Mouse (Mus musculus): ENCODE results near the gene Tmem176a. TPM values are rescaled to one million over a fixed set of nuclear protein-coding genes. Genes with fewer than 3 reads are reported as not detected.

Gene Tmem176a
- polyA plus RNA-seq, 1 experiment from 2014 or later, result 22.8 TPM

DNA sequence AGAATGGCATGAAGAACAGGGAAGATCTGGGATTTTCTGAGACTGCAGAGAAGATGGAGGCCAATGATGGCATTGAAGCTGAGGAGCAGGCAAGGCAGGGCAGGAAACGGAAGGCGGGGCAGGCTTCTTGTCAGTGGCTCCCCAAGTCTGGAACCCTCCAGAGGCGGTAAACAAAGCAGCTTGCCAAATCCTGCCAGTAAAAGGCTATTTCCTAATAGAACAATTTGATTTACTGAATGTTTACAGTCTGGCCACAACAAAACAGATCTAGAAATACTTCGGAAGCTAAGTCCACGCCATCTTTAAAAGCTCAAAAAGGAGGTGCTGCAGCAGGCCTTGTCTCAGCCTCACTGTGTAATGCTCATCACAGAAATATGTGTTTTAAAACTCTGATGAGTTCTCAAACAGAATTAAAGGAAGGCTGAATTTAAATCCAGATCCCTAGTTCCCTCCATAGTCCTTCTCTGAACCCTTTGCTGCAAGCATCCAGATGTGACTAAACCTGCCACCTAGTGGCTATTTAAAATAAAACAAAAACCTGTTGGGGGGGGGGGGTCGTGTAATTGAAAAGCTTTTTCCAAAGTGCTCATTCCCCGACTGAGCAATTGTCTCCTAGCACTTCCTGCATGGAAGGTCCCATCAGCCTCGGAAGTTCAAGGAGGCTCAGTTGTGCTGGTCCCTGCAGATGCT lies 17.0 kb downstream of the Tmem176a start:
- H3K27me3 ChIP-seq (ENCODE audit: control insufficient read depth, insufficient read depth, low read length), result no peaks in the 10 kb centered on the region
- H3K27ac ChIP-seq (ENCODE audit: low read depth, low read length), result no peak overlapping the region
- H3K4me2 ChIP-seq (ENCODE audit: low read depth), result no peak overlapping the region
- WGBS, result 53% methylated on average over 8 of the region's 8 CpGs
- no peaks in the 10 kb centered on the region for H3K4me1 ChIP-seq (ENCODE audit: control insufficient read depth, insufficient read depth, low read length)
- no peaks in the 10 kb centered on the region for H3K9me3 ChIP-seq (ENCODE audit: control insufficient read depth, low read length)
- H3K4me3 ChIP-seq (ENCODE audit: low read depth, low read length), result no peak overlapping the region
- no peak for DNase-seq (ENCODE audit: low spot score)
- H3K9ac ChIP-seq (ENCODE audit: low read length), result no peak overlapping the region
- no peak for ATAC-seq (ENCODE audit: insufficient read depth, low FRiP score, low TSS enrichment)
- no peaks in the 10 kb centered on the region for H3K36me3 ChIP-seq (ENCODE audit: control insufficient read depth, insufficient read depth, low read length)

DNA sequence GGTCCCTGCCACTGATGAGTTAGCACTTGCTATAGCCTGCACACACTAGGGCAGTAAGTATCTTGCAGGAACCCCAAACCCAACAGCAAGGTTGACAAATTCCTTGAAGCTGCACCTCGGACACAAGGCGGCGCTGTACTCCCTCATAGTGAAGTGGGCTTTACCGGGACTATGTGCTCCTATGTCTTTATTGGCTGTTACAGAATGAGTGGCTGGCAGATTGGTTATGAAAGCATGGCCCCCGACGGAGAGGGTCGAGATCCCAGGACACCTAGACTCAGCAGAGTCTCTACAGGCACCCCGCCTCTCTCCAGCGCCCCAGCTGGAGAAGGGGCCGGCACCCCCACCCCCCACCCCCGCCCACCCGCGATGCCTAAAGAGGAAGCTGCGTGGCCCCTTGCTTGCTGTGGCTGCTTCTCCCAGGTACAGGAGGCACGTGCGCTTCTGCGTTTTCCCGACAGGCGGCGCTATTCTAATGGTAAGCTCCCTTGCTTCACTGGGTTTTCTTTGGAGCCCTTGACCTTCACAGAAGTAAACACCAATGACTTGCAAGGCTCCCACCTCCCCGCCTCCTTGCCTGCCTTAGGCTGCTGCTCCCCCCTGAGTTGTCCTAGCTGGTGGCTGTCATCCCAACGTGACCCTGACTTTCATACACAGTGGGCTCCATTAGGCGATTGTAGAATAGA lies 19.6 kb downstream of the Tmem176a start:
- no peak overlapping the region for H3K4me3 ChIP-seq (ENCODE audit: low read depth, low read length)

DNA sequence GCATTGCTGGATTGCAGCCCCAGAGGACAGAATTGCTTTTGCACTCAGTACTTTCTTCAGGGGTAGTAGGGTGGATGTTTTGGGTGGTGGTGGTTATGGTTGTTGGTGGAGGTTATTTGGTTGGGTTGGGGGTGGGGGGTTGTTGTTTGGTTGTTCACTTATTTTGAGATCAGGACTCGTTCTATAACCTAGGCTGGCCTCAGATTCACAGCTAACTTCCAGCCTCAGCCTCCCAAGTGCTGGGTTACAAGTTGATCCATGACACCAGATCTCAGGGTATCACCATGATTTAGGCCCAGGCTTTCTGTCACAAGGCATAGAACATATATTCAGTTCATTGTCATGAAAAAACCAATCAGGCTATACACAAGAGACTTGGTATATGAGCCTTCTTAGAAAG lies 20.1 kb downstream of the Tmem176a start:
- Histone ChIP-seq H3K27me3 (ENCODE audit: control insufficient read depth, insufficient read depth, low read length) (no peaks in the 10 kb centered on the region), H3K36me3 (ENCODE audit: control insufficient read depth, insufficient read depth, low read length) (no peaks in the 10 kb centered on the region), H3K4me3 (ENCODE audit: low read depth, low read length) (no peak overlapping the region), H3K9me3 (ENCODE audit: control insufficient read depth, low read length) (no peaks in the 10 kb centered on the region), H3K4me2 (ENCODE audit: low read depth) (no peak overlapping the region), H3K4me1 (ENCODE audit: control insufficient read depth, insufficient read depth, low read length) (no peaks in the 10 kb centered on the region), H3K27ac (ENCODE audit: low read depth, low read length) (no peak overlapping the region), H3K9ac (ENCODE audit: low read length) (no peak overlapping the region)
- WGBS, result 69% methylated on average over 1 of the region's 1 CpGs
- ATAC-seq (ENCODE audit: insufficient read depth, low FRiP score, low TSS enrichment) (no peak), DNase-seq (ENCODE audit: low spot score) (no peak)

More for the DNA sequence above, 19.6 kb downstream of the Tmem176a start:
- no peaks in the 10 kb centered on the region for H3K27me3 ChIP-seq (ENCODE audit: control insufficient read depth, insufficient read depth, low read length)
- H3K9ac ChIP-seq (ENCODE audit: low read length), result no peak overlapping the region
- 0 out of 2 replicates have a peak overlapping the region, but pooled peaks have one; percentile 19 for H3K4me2 ChIP-seq (ENCODE audit: low read depth)
- DNase-seq (ENCODE audit: low spot score) (peak; percentile 68), ATAC-seq (ENCODE audit: insufficient read depth, low FRiP score, low TSS enrichment) (no peak)
- no peaks in the 10 kb centered on the region for H3K36me3 ChIP-seq (ENCODE audit: control insufficient read depth, insufficient read depth, low read length)
- H3K9me3 ChIP-seq (ENCODE audit: control insufficient read depth, low read length), result no peaks in the 10 kb centered on the region
- no peaks in the 10 kb centered on the region for H3K4me1 ChIP-seq (ENCODE audit: control insufficient read depth, insufficient read depth, low read length)
- no peak overlapping the region for H3K27ac ChIP-seq (ENCODE audit: low read depth, low read length)
- 18% methylated on average over 21 of the region's 23 CpGs for WGBS

DNA sequence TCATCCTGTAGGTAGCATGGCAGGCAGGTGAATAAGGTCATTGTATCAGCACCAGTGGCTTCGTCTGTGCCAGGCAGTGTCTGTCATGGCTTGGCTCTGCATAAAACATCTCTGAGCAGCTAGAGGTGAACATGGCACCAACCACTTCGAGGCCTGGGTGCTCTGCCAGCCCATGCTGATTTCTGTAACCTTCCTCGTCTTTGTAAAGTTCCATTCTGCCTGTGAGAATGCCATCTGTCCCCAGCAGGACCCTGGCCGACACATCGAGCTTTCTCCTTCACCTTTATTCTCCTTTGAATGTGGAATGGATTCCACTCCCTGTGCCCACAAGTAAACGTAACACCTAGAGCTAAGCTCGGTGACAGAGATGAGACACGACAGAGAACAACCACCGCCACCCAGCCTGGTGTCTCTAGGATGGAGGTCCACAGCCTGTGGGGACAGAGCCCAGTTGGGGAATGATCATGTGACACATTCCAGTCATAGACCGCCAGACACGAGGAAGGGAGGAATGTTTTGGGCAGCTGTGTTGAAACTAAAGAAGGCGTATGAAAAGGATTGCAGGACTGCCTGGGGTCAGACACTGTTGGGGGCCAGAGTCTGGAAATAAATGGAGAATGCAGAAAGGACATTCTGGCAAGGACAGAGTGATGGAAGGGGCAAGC lies 21.0 kb downstream of the Tmem176a start:
- Histone ChIP-seq H3K27ac (ENCODE audit: low read depth, low read length) (no peak overlapping the region), H3K36me3 (ENCODE audit: control insufficient read depth, insufficient read depth, low read length) (no peaks in the 10 kb centered on the region), H3K9me3 (ENCODE audit: control insufficient read depth, low read length) (no peaks in the 10 kb centered on the region), H3K27me3 (ENCODE audit: control insufficient read depth, insufficient read depth, low read length) (no peaks in the 10 kb centered on the region), H3K4me1 (ENCODE audit: control insufficient read depth, insufficient read depth, low read length) (no peaks in the 10 kb centered on the region), H3K4me2 (ENCODE audit: low read depth) (no peak overlapping the region), H3K4me3 (ENCODE audit: low read depth, low read length) (no peak overlapping the region), H3K9ac (ENCODE audit: low read length) (no peak overlapping the region)
- 81% methylated on average over 12 of the region's 12 CpGs for WGBS
- no peak for ATAC-seq (ENCODE audit: insufficient read depth, low FRiP score, low TSS enrichment)
- DNase-seq (ENCODE audit: low spot score), result no peak

DNA sequence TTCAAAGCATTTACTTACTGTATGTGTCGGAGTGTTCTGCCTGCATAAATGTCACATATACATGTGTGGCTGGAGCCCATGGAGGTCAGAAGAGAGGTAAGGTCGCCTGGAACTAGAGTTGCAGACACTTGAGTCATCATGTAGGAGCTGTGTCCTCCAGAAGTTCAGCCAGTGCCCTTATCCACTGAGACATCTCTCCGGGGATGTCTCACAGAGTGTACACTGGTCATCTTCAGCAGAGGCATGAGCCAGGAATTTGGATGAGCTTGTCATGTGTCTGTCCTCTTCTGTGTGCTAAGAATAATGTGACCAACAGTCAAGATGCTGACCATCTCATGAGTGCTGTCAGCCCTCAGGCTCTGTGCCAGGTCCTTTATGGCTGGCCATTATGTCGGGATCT lies 22.1 kb downstream of the Tmem176a start:
- Histone ChIP-seq H3K9me3 (ENCODE audit: control insufficient read depth, low read length) (no peaks in the 10 kb centered on the region), H3K4me2 (ENCODE audit: low read depth) (no peak overlapping the region), H3K4me3 (ENCODE audit: low read depth, low read length) (no peak overlapping the region), H3K9ac (ENCODE audit: low read length) (no peak overlapping the region), H3K27ac (ENCODE audit: low read depth, low read length) (no peak overlapping the region), H3K36me3 (ENCODE audit: control insufficient read depth, insufficient read depth, low read length) (no peaks in the 10 kb centered on the region), H3K27me3 (ENCODE audit: control insufficient read depth, insufficient read depth, low read length) (no peaks in the 10 kb centered on the region), H3K4me1 (ENCODE audit: control insufficient read depth, insufficient read depth, low read length) (peaks cover 2% of the 10 kb centered on the region; the same call in 1 of the 2 replicates)
- DNase-seq (ENCODE audit: low spot score) (no peak), ATAC-seq (ENCODE audit: insufficient read depth, low FRiP score, low TSS enrichment) (no peak)
- 82% methylated on average over 4 of the region's 4 CpGs for WGBS

DNA sequence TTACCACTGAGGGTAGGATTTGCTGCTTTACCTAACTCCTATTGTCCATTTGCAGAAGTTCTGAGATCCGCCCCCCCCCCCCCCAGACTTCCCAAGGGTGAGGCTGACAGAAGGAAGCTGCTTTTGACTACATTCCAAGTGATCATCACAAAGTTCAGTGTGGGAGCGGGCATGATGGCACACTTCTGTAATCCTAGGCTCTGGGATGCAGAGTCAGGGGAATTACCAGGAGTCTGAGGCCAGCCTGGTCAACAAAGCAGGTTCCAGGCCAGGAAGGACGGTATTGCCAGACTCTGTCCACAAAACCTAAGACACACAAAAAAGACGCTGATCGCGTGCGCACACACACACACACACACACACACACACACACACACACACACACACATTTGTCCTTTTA lies 22.8 kb downstream of the Tmem176a start:
- Histone ChIP-seq H3K27ac (ENCODE audit: low read depth, low read length) (no peak overlapping the region), H3K4me3 (ENCODE audit: low read depth, low read length) (no peak overlapping the region), H3K9ac (ENCODE audit: low read length) (no peak overlapping the region), H3K27me3 (ENCODE audit: control insufficient read depth, insufficient read depth, low read length) (no peaks in the 10 kb centered on the region), H3K4me1 (ENCODE audit: control insufficient read depth, insufficient read depth, low read length) (peaks cover 2% of the 10 kb centered on the region; the same call in 1 of the 2 replicates), H3K36me3 (ENCODE audit: control insufficient read depth, insufficient read depth, low read length) (no peaks in the 10 kb centered on the region), H3K9me3 (ENCODE audit: control insufficient read depth, low read length) (no peaks in the 10 kb centered on the region), H3K4me2 (ENCODE audit: low read depth) (no peak overlapping the region)
- ATAC-seq (ENCODE audit: insufficient read depth, low FRiP score, low TSS enrichment) (no peak), DNase-seq (ENCODE audit: low spot score) (no peak)
- WGBS, result 95% methylated on average over 7 of the region's 7 CpGs

DNA sequence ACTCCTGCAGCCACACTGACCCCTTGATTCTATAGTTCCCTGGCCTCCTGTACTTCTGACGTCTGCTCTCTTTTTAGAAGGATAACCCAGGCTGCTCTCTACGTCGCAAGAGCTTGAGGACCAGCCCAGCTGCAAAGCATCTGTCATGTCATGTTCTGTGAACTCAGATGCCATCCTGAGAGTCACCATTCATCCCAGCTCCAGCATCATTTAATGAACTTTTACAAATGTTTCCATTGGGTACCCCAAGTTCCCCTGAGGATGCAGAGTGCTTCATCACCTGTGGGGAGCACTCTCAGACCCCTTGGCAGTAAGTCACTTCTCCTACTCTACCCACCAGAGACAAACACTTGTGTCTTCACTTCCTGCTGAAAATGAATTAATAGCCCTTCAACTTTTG lies 23.5 kb downstream of the Tmem176a start:
- no peak for ATAC-seq (ENCODE audit: insufficient read depth, low FRiP score, low TSS enrichment)

DNA sequence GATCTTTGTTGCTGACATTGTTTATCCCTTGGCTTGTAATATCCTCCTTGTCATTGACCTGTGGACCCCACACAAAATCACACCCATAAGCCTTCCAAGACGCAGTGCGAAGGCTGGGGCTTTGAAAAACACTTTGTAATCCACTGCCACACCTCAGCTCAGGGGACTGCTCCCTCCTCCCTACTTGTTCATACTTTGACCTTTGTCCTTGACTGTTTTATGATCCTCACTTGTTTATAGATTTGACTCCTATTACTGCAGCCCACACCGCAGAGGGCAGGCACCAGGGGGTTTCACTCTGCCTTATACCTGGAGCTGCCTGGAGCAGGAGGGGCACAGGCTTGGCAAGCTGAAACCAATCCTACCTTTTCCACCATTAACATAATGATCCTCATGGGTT lies 24.0 kb downstream of the Tmem176a start:
- 51% methylated on average over 3 of the region's 3 CpGs for WGBS

More for the DNA sequence above, 23.5 kb downstream of the Tmem176a start:
- H3K9me3 ChIP-seq (ENCODE audit: control insufficient read depth, low read length), result no peaks in the 10 kb centered on the region
- peaks cover 2% of the 10 kb centered on the region; the same call in 1 of the 2 replicates for H3K4me1 ChIP-seq (ENCODE audit: control insufficient read depth, insufficient read depth, low read length)
- H3K4me3 ChIP-seq (ENCODE audit: low read depth, low read length), result no peak overlapping the region
- H3K4me2 ChIP-seq (ENCODE audit: low read depth), result no peak overlapping the region
- no peak overlapping the region for H3K27ac ChIP-seq (ENCODE audit: low read depth, low read length)
- no peak for DNase-seq (ENCODE audit: low spot score)
- WGBS, result 39% methylated on average over 3 of the region's 3 CpGs
- H3K36me3 ChIP-seq (ENCODE audit: control insufficient read depth, insufficient read depth, low read length), result no peaks in the 10 kb centered on the region
- H3K27me3 ChIP-seq (ENCODE audit: control insufficient read depth, insufficient read depth, low read length), result no peaks in the 10 kb centered on the region
- H3K9ac ChIP-seq (ENCODE audit: low read length), result no peak overlapping the region

More for the DNA sequence above, 24.0 kb downstream of the Tmem176a start:
- Histone ChIP-seq H3K9ac (ENCODE audit: low read length) (no peak overlapping the region), H3K27ac (ENCODE audit: low read depth, low read length) (no peak overlapping the region), H3K4me1 (ENCODE audit: control insufficient read depth, insufficient read depth, low read length) (peaks cover 2% of the 10 kb centered on the region; the same call in 1 of the 2 replicates), H3K36me3 (ENCODE audit: control insufficient read depth, insufficient read depth, low read length) (no peaks in the 10 kb centered on the region), H3K4me2 (ENCODE audit: low read depth) (no peak overlapping the region), H3K9me3 (ENCODE audit: control insufficient read depth, low read length) (no peaks in the 10 kb centered on the region), H3K27me3 (ENCODE audit: control insufficient read depth, insufficient read depth, low read length) (no peaks in the 10 kb centered on the region), H3K4me3 (ENCODE audit: low read depth, low read length) (no peak overlapping the region)
- ATAC-seq (ENCODE audit: insufficient read depth, low FRiP score, low TSS enrichment) (no peak), DNase-seq (ENCODE audit: low spot score) (no peak)

All from neural tube, embryonic 11.5 days (tissue).